Mouse (Mus musculus) thymus, adult 2 months (tissue): ENCODE data around the gene Kdm5a.

ENCODE experiments used
- CTCF ChIP-seq: fragments of 200-500 bp; IDR thresholded peaks from 2 replicates; pipeline ENCODE4 v1.5.1; 2012; ENCODE audit warnings: mild to moderate bottlenecking, control low read depth, low read length, moderate library complexity, borderline replicate concordance; ENCODE audit not compliant: control insufficient read depth, poor library complexity, insufficient read depth; ENCODE audit errors: extremely low read depth
- POLR2A ChIP-seq: fragments of 200-500 bp; IDR thresholded peaks from 2 replicates; pipeline ENCODE4 v1.6.1; 2012; ENCODE audit warnings: mild to moderate bottlenecking, low read length, control low read depth, moderate library complexity; ENCODE audit not compliant: control insufficient read depth, poor library complexity, insufficient read depth; ENCODE audit errors: extremely low read depth

GRCm38 (mm10) chr6:120486051-120486510 is 122.2 kb downstream of the Kdm5a start:
- TF ChIP-seq CTCF (no peak), POLR2A (no peak)
